Mouse (Mus musculus) midbrain, embryonic 10.5 days (tissue): ENCODE measurements at regions not wholly inside any gene's neighbourhood (a gene's known extent, or its start where the extent isn't known, plus 50 kb on each side); places are given as distances from the start of the nearest gene placed in this dataset.

Experiments
- DNase-seq: peaks from one replicate; pipeline ENCODE4 v3.0.0-alpha.2; 2017; ENCODE audit warnings: low spot score
- H3K27ac ChIP-seq: fragments of 300-500 bp; sonication (generic); replicated peaks from 2 replicates; pipeline ENCODE4 v1.5.1; 2016; ENCODE audit warnings: mild to moderate bottlenecking
- H3K27me3 ChIP-seq: fragments of 300-500 bp; sonication (generic); 2 replicates; pipeline ENCODE4 v1.6.1; 2016; ENCODE audit warnings: low read depth, mild to moderate bottlenecking; ENCODE audit not compliant: poor library complexity, severe bottlenecking
- H3K36me3 ChIP-seq: fragments of 300-500 bp; sonication (generic); 2 replicates; pipeline ENCODE4 v1.6.1; 2016; ENCODE audit warnings: mild to moderate bottlenecking, moderate library complexity
- H3K4me1 ChIP-seq: fragments of 300-500 bp; sonication (generic); 2 replicates; pipeline ENCODE4 v1.6.1; 2016
- H3K4me3 ChIP-seq: fragments of 300-500 bp; sonication (generic); 2 replicates; pipeline ENCODE4 v1.5.1; 2016; ENCODE audit warnings: mild to moderate bottlenecking, moderate library complexity
- H3K9me3 ChIP-seq: fragments of 300-500 bp; sonication (generic); replicated peaks from 2 replicates; pipeline ENCODE4 v1.6.1; 2016; ENCODE audit warnings: mild to moderate bottlenecking
- WGBS: fragments of 180-500 bp; shearing (Covaris S2); methylation state at CpG from one replicate; pipeline ENCODE4 v1.1.7; 2016; 5-methylcytosine and 5-hydroxymethylcytosine counted together

GRCm38 (mm10) chrX:51913247-51913646, 59.3 kb downstream of the 1700080O16Rik start:
- Histone ChIP-seq H3K27ac (no peak overlapping the region), H3K4me3 (no peak overlapping the region), H3K27me3 (0 out of 2 replicates have a peak, but pooled peaks cover 4% of the 10 kb centered on the region), H3K36me3 (no peaks in the 10 kb centered on the region), H3K9me3 (no peaks in the 10 kb centered on the region), H3K4me1 (0 out of 2 replicates have a peak, but pooled peaks cover 2% of the 10 kb centered on the region)
- peak; percentile 55 for DNase-seq
- 17% methylated on average over 4 of the region's 4 CpGs for WGBS

- Histone ChIP-seq H3K27me3 (0 out of 2 replicates have a peak, but pooled peaks cover 4% of the 10 kb centered on the region), H3K4me1 (0 out of 2 replicates have a peak, but pooled peaks cover 2% of the 10 kb centered on the region), H3K27ac (no peak overlapping the region), H3K9me3 (no peaks in the 10 kb centered on the region), H3K4me3 (no peak overlapping the region), H3K36me3 (no peaks in the 10 kb centered on the region)
- WGBS, result 55% methylated on average over 1 of the region's 1 CpGs
- no peak for DNase-seq
Measured at GRCm38 (mm10) chrX:51911566-51911965, 61.0 kb downstream of the 1700080O16Rik start.

GRCm38 (mm10) chrX:51910576-51910975, 62.0 kb downstream of the 1700080O16Rik start:
- WGBS, result 81% methylated on average over 1 of the region's 1 CpGs
- no peak overlapping the region for H3K27ac ChIP-seq
- no peaks in the 10 kb centered on the region for H3K9me3 ChIP-seq
- no peak for DNase-seq
- H3K4me3 ChIP-seq, result no peak overlapping the region
- H3K36me3 ChIP-seq, result no peaks in the 10 kb centered on the region
- H3K27me3 ChIP-seq, result 0 out of 2 replicates have a peak, but pooled peaks cover 4% of the 10 kb centered on the region
- H3K4me1 ChIP-seq, result 0 out of 2 replicates have a peak, but pooled peaks cover 2% of the 10 kb centered on the region

GRCm38 (mm10) chrX:51898445-51898844, 74.1 kb downstream of the 1700080O16Rik start:
- Histone ChIP-seq H3K4me3 (no peak overlapping the region), H3K27me3 (0 out of 2 replicates have a peak, but pooled peaks cover 3% of the 10 kb centered on the region), H3K36me3 (no peaks in the 10 kb centered on the region), H3K4me1 (peaks cover 10% of the 10 kb centered on the region), H3K27ac (no peak overlapping the region), H3K9me3 (0 out of 2 replicates have a peak, but pooled peaks cover 3% of the 10 kb centered on the region)
- 82% methylated on average over 4 of the region's 4 CpGs for WGBS
- DNase-seq, result no peak

GRCm38 (mm10) chrX:51897059-51897458, 75.5 kb downstream of the 1700080O16Rik start:
- Histone ChIP-seq H3K9me3 (0 out of 2 replicates have a peak, but pooled peaks cover 3% of the 10 kb centered on the region), H3K27ac (peak overlapping the region; percentile 28; the same call in 1 of the 2 replicates), H3K4me3 (no peak overlapping the region), H3K27me3 (0 out of 2 replicates have a peak, but pooled peaks cover 4% of the 10 kb centered on the region), H3K4me1 (peaks cover 10% of the 10 kb centered on the region), H3K36me3 (no peaks in the 10 kb centered on the region)
- WGBS, result 19% methylated on average over 5 of the region's 5 CpGs
- peak; percentile 31 for DNase-seq

GRCm38 (mm10) chrX:51895646-51896190, 76.9 kb downstream of the 1700080O16Rik start:
- 70% methylated on average over 10 of the region's 10 CpGs for WGBS
- Histone ChIP-seq H3K4me3 (no peak overlapping the region), H3K27me3 (0 out of 2 replicates have a peak, but pooled peaks cover 4% of the 10 kb centered on the region)

GRCm38 (mm10) chrX:51892716-51893115, 79.9 kb downstream of the 1700080O16Rik start:
- no peak for DNase-seq
- Histone ChIP-seq H3K27me3 (0 out of 2 replicates have a peak, but pooled peaks cover 4% of the 10 kb centered on the region), H3K36me3 (no peaks in the 10 kb centered on the region), H3K4me3 (no peak overlapping the region), H3K4me1 (peaks cover 10% of the 10 kb centered on the region), H3K9me3 (0 out of 2 replicates have a peak, but pooled peaks cover 3% of the 10 kb centered on the region), H3K27ac (no peak overlapping the region)
- 63% methylated on average over 1 of the region's 1 CpGs for WGBS

More at GRCm38 (mm10) chrX:51895646-51896190, 76.9 kb downstream of the 1700080O16Rik start:
- no peaks in the 10 kb centered on the region for H3K36me3 ChIP-seq
- DNase-seq, result no peak
- no peak overlapping the region for H3K27ac ChIP-seq
- 0 out of 2 replicates have a peak, but pooled peaks cover 3% of the 10 kb centered on the region for H3K9me3 ChIP-seq
- H3K4me1 ChIP-seq, result peaks cover 10% of the 10 kb centered on the region

- WGBS, result 72% methylated on average over 5 of the region's 5 CpGs
- H3K36me3 ChIP-seq, result no peaks in the 10 kb centered on the region
- no peak overlapping the region for H3K27ac ChIP-seq
- DNase-seq, result no peak
- H3K4me1 ChIP-seq, result no peaks in the 10 kb centered on the region
- H3K9me3 ChIP-seq, result no peaks in the 10 kb centered on the region
- H3K4me3 ChIP-seq, result no peak overlapping the region
- H3K27me3 ChIP-seq, result no peaks in the 10 kb centered on the region
Measured at GRCm38 (mm10) chrX:51886129-51886528, 85.1 kb upstream of the Usp26 start.
